In genomic region chr1:181880752-181881325, GRCm38 (mm10) we compare ENCODE assay signal across 8 mouse cellular contexts. TPM values are rescaled to one million over a fixed set of nuclear protein-coding genes. Genes with fewer than 3 reads are reported as not detected.
DNase-seq lines count a peak whose midpoint lies in the region; ATAC-seq and TF ChIP-seq lines count a peak whose summit lies in the region.

No protein-coding gene starts in this region.

- H3K27me3 ChIP-seq in neural tube, embryonic 13.5 days, result no peaks in the 10 kb centered on the region
- H3K27me3 ChIP-seq in neural tube, embryonic 15.5 days (replicated peaks), result no peaks in the 10 kb centered on the region

- WGBS in neural tube, embryonic 13.5 days, result 60% methylated on average over 15 of the region's 15 CpGs
- WGBS in neural tube, embryonic 15.5 days, result 58% methylated on average over 15 of the region's 15 CpGs

- peak; percentile 41; the same call in 1 of the 2 replicates for TF ChIP-seq CTCF in gastrocnemius, adult 2 months (IDR thresholded peaks at IDR 0.05)

- ATAC-seq in neural tube, embryonic 13.5 days (ENCODE audit: low read depth), result peak; percentile 38; the same call in 1 of the 2 replicates
- no peak for ATAC-seq in neural tube, embryonic 15.5 days (ENCODE audit: low FRiP score)

- no peak overlapping the region; the same call in 1 of the 2 replicates for H3K4me3 ChIP-seq in gastrocnemius, adult 2 months
- no peak overlapping the region for H3K4me3 ChIP-seq in neural tube, embryonic 13.5 days
- no peak overlapping the region for H3K4me3 ChIP-seq in neural tube, embryonic 15.5 days (replicated peaks)

- H3K36me3 ChIP-seq in neural tube, embryonic 13.5 days, result no peaks in the 10 kb centered on the region
- no peaks in the 10 kb centered on the region for H3K36me3 ChIP-seq in neural tube, embryonic 15.5 days

- no peak overlapping the region for H3K9ac ChIP-seq in neural tube, embryonic 13.5 days
- H3K9ac ChIP-seq in neural tube, embryonic 15.5 days (replicated peaks), result no peak overlapping the region

- no peak overlapping the region for H3K27ac ChIP-seq in gastrocnemius, adult 2 months
- no peak overlapping the region for H3K27ac ChIP-seq in neural tube, embryonic 13.5 days (replicated peaks)
- no peak overlapping the region for H3K27ac ChIP-seq in neural tube, embryonic 15.5 days (replicated peaks)

- no peak overlapping the region for H3K4me2 ChIP-seq in neural tube, embryonic 13.5 days
- no peak overlapping the region for H3K4me2 ChIP-seq in neural tube, embryonic 15.5 days

- H3K4me1 ChIP-seq in neural tube, embryonic 13.5 days (replicated peaks), result peaks cover 11% of the 10 kb centered on the region; the same call in 1 of the 2 replicates
- H3K4me1 ChIP-seq in neural tube, embryonic 15.5 days, result peaks cover 8% of the 10 kb centered on the region; the same call in 1 of the 2 replicates

- DNase-seq in gastrocnemius, adult 2 months, result no peak
- DNase-seq in gastrocnemius, adult 8-10 months (ENCODE audit: low spot score in 2 of 2), result no peak
- peak; percentile 65 for DNase-seq in induced T-regulatory cell, adult 2 months (ENCODE audit: low read depth)
- DNase-seq in c-Kit-positive CD71-positive TER-119-positive erythroid progenitor cells, embryonic 14.5 days (ENCODE audit: low spot score), result no peak
- DNase-seq in natural killer cell, adult 2 months (ENCODE audit: low spot score in 2 of 2), result no peak
- no peak for DNase-seq in kidney, postnatal 10 days

- intact Hi-C loops in gastrocnemius, adult 2 months (cut with DNase I), result loop anchor here (1.0 to 5.0 kb wide), 3 partner anchors 39 to 153 kb away; partner anchors contain the start of gene Lbr

- H3K9me3 ChIP-seq in neural tube, embryonic 13.5 days, result no peaks in the 10 kb centered on the region
- H3K9me3 ChIP-seq in neural tube, embryonic 15.5 days (replicated peaks), result no peaks in the 10 kb centered on the region

RNA-seq across cellular contexts. Expression of gene Lbr, which starts 38.0 kb away (rescaled TPM):
- 10 to 100 TPM; 22.4 to 25.9 TPM for total RNA-seq in gastrocnemius, adult 2 months (2021)
- total RNA-seq in gastrocnemius, adult 8-10 months (2022), result 10 to 100 TPM; 20.4 to 23.4 (median 23.0) TPM
- 30.1 and 39.2 TPM in 2 replicates for polyA plus RNA-seq in neural tube, embryonic 13.5 days (2015; fragmentation: Nextera tagmentation; extraction: Ambion mirVana)
- polyA plus RNA-seq in neural tube, embryonic 15.5 days (2015; fragmentation: Nextera tagmentation; extraction: Ambion mirVana), result 22.5 and 52.3 TPM in 2 replicates
